ENCODE assay signal across 9 mouse cellular contexts in the genomic region with DNA sequence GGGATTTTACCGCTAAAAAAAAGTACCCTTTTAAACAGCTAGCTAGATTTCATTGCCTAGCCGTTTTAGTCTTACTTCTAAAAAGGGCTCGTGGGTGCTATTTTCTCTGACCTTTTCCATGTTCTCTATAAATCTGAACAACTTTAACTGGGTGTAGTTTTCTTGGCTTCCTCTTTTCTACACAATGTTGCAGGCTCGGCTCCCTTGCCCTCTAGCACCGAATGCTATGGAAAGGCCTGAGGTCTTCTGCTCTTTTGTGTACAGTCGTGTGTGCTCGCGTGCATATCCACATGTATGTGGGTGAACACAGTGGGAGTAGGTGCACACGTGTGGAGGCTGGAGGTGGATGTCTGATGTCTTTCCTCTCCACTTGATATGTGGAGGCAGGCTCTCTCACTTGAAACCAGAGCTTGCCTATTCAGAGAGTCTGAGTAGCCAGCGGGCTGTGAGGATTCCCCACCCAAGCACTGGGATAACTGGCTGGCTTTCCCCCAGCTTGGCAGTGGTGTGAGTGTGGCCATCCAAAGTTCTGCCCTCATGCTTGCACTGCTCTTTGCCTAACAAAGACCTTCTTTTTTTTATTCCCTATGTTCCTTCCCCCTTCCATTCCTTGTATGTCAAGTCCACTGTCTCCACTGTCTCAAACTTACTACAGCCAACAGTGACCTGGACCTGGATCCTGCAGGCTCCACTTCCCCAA. TPM values are rescaled to one million over a fixed set of nuclear protein-coding genes. Genes with fewer than 3 reads are reported as not detected.
A peak's percentile ranks its signal among the peaks of the same experiment; 100 is the strongest.
DNase-seq lines count a peak whose midpoint lies in the region; ATAC-seq lines count a peak whose summit lies in the region.
"Had no signal": no experiment of that assay in that cellular context is flagged by ENCODE, and none has a peak within 500 bp of the region (broad histone marks: within the 10 kb centered on the region; RNA-seq: fewer than 3 reads in every experiment).

No protein-coding gene starts in this region.

- no peak overlapping the region for H3K4me3 ChIP-seq in limb, embryonic 15.5 days
- H3K4me3 ChIP-seq in kidney, embryonic 16.5 days (ENCODE audit: low read length) = no peak overlapping the region
- H3K4me3 ChIP-seq: myocyte had no signal

- peaks cover 45% of the 10 kb centered on the region for H3K4me1 ChIP-seq in limb, embryonic 15.5 days
- peaks cover 22% of the 10 kb centered on the region for H3K4me1 ChIP-seq in kidney, embryonic 16.5 days (ENCODE audit: insufficient read depth, low read length)

- WGBS in limb, embryonic 15.5 days = 39% methylated on average over 10 of the region's 10 CpGs
- WGBS in kidney, embryonic 16.5 days = 55% methylated on average over 10 of the region's 10 CpGs

- DNase-seq in heart, adult 18-20 months = peak; percentile 70 to 74
- DNase-seq in heart, adult 8-10 months (ENCODE audit: low spot score) = no peak
- peak; percentile 8 for DNase-seq in right cerebral cortex, adult 18-20 months
- no peak for DNase-seq in right cerebral cortex, postnatal 25 days
- peak; percentile 52 for DNase-seq in gastrocnemius, postnatal 25 days

- H3K9ac ChIP-seq in limb, embryonic 15.5 days = no peak overlapping the region
- no peak overlapping the region for H3K9ac ChIP-seq in kidney, embryonic 16.5 days (replicated peaks; ENCODE audit: low read length)

- H3K27me3 ChIP-seq in limb, embryonic 15.5 days = no peaks in the 10 kb centered on the region
- no peaks in the 10 kb centered on the region for H3K27me3 ChIP-seq in kidney, embryonic 16.5 days (ENCODE audit: insufficient read depth, low read length)

- no peaks in the 10 kb centered on the region for H3K36me3 ChIP-seq in limb, embryonic 15.5 days
- H3K36me3 ChIP-seq in kidney, embryonic 16.5 days (ENCODE audit: insufficient read depth, low read length) = no peaks in the 10 kb centered on the region

- peak overlapping the region; percentile 32; the same call in 1 of the 2 replicates for H3K4me2 ChIP-seq in limb, embryonic 15.5 days
- H3K4me2 ChIP-seq in kidney, embryonic 16.5 days (replicated peaks; ENCODE audit: low read depth, low read length) = no peak overlapping the region

- H3K27ac ChIP-seq in limb, embryonic 15.5 days = no peak overlapping the region
- no peak overlapping the region for H3K27ac ChIP-seq in kidney, embryonic 16.5 days (ENCODE audit: low read length)

- no peaks in the 10 kb centered on the region for H3K9me3 ChIP-seq in limb, embryonic 15.5 days
- no peaks in the 10 kb centered on the region for H3K9me3 ChIP-seq in kidney, embryonic 16.5 days (ENCODE audit: low read length)

- ATAC-seq in limb, embryonic 15.5 days (ENCODE audit: insufficient number of reproducible peaks, low FRiP score, low TSS enrichment, low read depth) = no peak
- no peak for ATAC-seq in kidney, embryonic 16.5 days (ENCODE audit: low FRiP score, low TSS enrichment)
- ATAC-seq: activated CD4-positive, CD25-positive, alpha-beta regulatory T cell, adult 4 months had no signal

RNA-seq across cellular contexts. Expression of gene Furin, which starts 34.7 kb away (rescaled TPM):
- total RNA-seq in heart, adult 18-20 months (2021) = 100 to 1,000 TPM; 103 to 114 TPM
- total RNA-seq in heart, adult 8-10 months (2022) = 100 to 1,000 TPM in 2 of 4 experiments, 10 to 100 TPM in 2; 91.9 to 122 (median 99.2) TPM
- 10 to 100 TPM; 38.5 to 44.8 TPM for total RNA-seq in gastrocnemius, postnatal 25 days (2021)
- 12.8 and 13.7 TPM in 2 replicates for polyA plus RNA-seq in limb, embryonic 15.5 days (2015; fragmentation: Nextera tagmentation; extraction: Ambion mirVana)
- polyA plus RNA-seq in kidney, embryonic 16.5 days (2015; fragmentation: Nextera tagmentation; extraction: Ambion mirVana) = 13.4 and 13.7 TPM in 2 replicates

RNA-seq across cellular contexts. Expression of gene Fes, which starts 52.2 kb away (rescaled TPM):
- 10 to 100 TPM in 1 of 2 experiments, 1 to 10 TPM in 1; 9.9 to 11.4 TPM for total RNA-seq in heart, adult 18-20 months (2021)
- 10 to 100 TPM in 2 of 4 experiments, 1 to 10 TPM in 2; 6.4 to 13.5 (median 9.1) TPM for total RNA-seq in heart, adult 8-10 months (2022)
- 1 to 10 TPM; 3.3 to 3.4 TPM for total RNA-seq in gastrocnemius, postnatal 25 days (2021)
- 14.8 and 15.8 TPM in 2 replicates for polyA plus RNA-seq in limb, embryonic 15.5 days (2015; fragmentation: Nextera tagmentation; extraction: Ambion mirVana)
- polyA plus RNA-seq in kidney, embryonic 16.5 days (2015; fragmentation: Nextera tagmentation; extraction: Ambion mirVana) = 16.8 and 18.3 TPM in 2 replicates

Comparison
In these comparisons a context has a peak if more than half of its experiments do, and no peak if none do; other contexts are left out.
1. DNase-seq: peak in heart, adult 18-20 months (2 of 2), right cerebral cortex, adult 18-20 months (single experiment) and gastrocnemius, postnatal 25 days (single experiment); none in heart, adult 8-10 months (single experiment) and right cerebral cortex, postnatal 25 days (single experiment).